In genomic region chr5:115572679-115573535, GRCm38 (mm10) we compare ENCODE assay signal across 9 mouse cellular contexts. TPM values are rescaled to one million over a fixed set of nuclear protein-coding genes. Genes with fewer than 3 reads are reported as not detected.
A peak's percentile ranks its signal among the peaks of the same experiment; 100 is the strongest.
DNase-seq lines count a peak whose midpoint lies in the region; ATAC-seq and TF ChIP-seq lines count a peak whose summit lies in the region.
"Had no signal": no experiment of that assay in that cellular context is flagged by ENCODE, and none has a peak within 500 bp of the region (broad histone marks: within the 10 kb centered on the region; RNA-seq: fewer than 3 reads in every experiment).

No protein-coding gene starts in this region.

- H3K4me1 ChIP-seq in midbrain, embryonic 16.5 days (ENCODE audit: control insufficient read depth, insufficient read depth, low read length), result peaks cover 2% of the 10 kb centered on the region; the same call in 1 of the 2 replicates
- H3K4me1 ChIP-seq in midbrain, embryonic 11.5 days (ENCODE audit: control insufficient read depth, insufficient read depth, low read length), result no peaks in the 10 kb centered on the region
- 0 out of 2 replicates have a peak, but pooled peaks cover 3% of the 10 kb centered on the region for H3K4me1 ChIP-seq in limb, embryonic 14.5 days (ENCODE audit: control insufficient read depth, insufficient read depth, low read length)
- peaks cover 7% of the 10 kb centered on the region for H3K4me1 ChIP-seq in stomach, embryonic 15.5 days

- H3K4me3 ChIP-seq in midbrain, embryonic 16.5 days (ENCODE audit: low read depth, low read length), result no peak overlapping the region
- H3K4me3 ChIP-seq in midbrain, embryonic 11.5 days (ENCODE audit: low read depth, low read length), result no peak overlapping the region
- no peak overlapping the region for H3K4me3 ChIP-seq in limb, embryonic 14.5 days (replicated peaks; ENCODE audit: low read length)
- H3K4me3 ChIP-seq in stomach, embryonic 15.5 days (replicated peaks), result no peak overlapping the region
- H3K4me3 ChIP-seq: erythroblast, embryonic 14.5 days had no signal

- no peaks in the 10 kb centered on the region for H3K27me3 ChIP-seq in midbrain, embryonic 16.5 days (ENCODE audit: control insufficient read depth, insufficient read depth, low read depth, low read length)
- H3K27me3 ChIP-seq in midbrain, embryonic 11.5 days (ENCODE audit: control insufficient read depth, insufficient read depth, low read length), result no peaks in the 10 kb centered on the region
- no peaks in the 10 kb centered on the region for H3K27me3 ChIP-seq in limb, embryonic 14.5 days (ENCODE audit: control insufficient read depth, insufficient read depth, low read length)
- no peaks in the 10 kb centered on the region for H3K27me3 ChIP-seq in stomach, embryonic 15.5 days (replicated peaks)

- no peak for TF ChIP-seq POLR2A in limb, embryonic 14.5 days (IDR thresholded peaks at IDR 0.05; ENCODE audit: borderline replicate concordance, extremely low read depth, insufficient read depth, insufficient read length)

- peak overlapping the region; percentile 45; the same call in 1 of the 2 replicates for H3K27ac ChIP-seq in midbrain, embryonic 16.5 days (ENCODE audit: low read length)
- no peak overlapping the region for H3K27ac ChIP-seq in midbrain, embryonic 11.5 days (ENCODE audit: low read depth, low read length)
- H3K27ac ChIP-seq in limb, embryonic 14.5 days (replicated peaks; ENCODE audit: low read depth, low read length), result peak overlapping the region; percentile 52
- peak overlapping the region; percentile 46 for H3K27ac ChIP-seq in stomach, embryonic 15.5 days

- H3K4me2 ChIP-seq in midbrain, embryonic 16.5 days (ENCODE audit: low read length), result no peak overlapping the region
- H3K4me2 ChIP-seq in midbrain, embryonic 11.5 days, result no peak overlapping the region
- no peak overlapping the region for H3K4me2 ChIP-seq in limb, embryonic 14.5 days (replicated peaks; ENCODE audit: low read depth, low read length, severe bottlenecking)
- no peak overlapping the region for H3K4me2 ChIP-seq in stomach, embryonic 15.5 days

- H3K9ac ChIP-seq in midbrain, embryonic 16.5 days (ENCODE audit: low read depth, low read length), result no peak overlapping the region
- no peak overlapping the region for H3K9ac ChIP-seq in midbrain, embryonic 11.5 days (ENCODE audit: low read length)
- H3K9ac ChIP-seq in limb, embryonic 14.5 days (ENCODE audit: low read depth, low read length, severe bottlenecking), result no peak overlapping the region
- H3K9ac ChIP-seq in stomach, embryonic 15.5 days, result no peak overlapping the region

- H3K36me3 ChIP-seq in midbrain, embryonic 16.5 days (ENCODE audit: control insufficient read depth, insufficient read depth, low read length), result peaks cover 20% of the 10 kb centered on the region
- peaks cover 13% of the 10 kb centered on the region for H3K36me3 ChIP-seq in midbrain, embryonic 11.5 days (ENCODE audit: control insufficient read depth, insufficient read depth, low read length)
- H3K36me3 ChIP-seq in limb, embryonic 14.5 days (ENCODE audit: control insufficient read depth, insufficient read depth, low read length), result peaks cover 69% of the 10 kb centered on the region
- peaks cover 43% of the 10 kb centered on the region for H3K36me3 ChIP-seq in stomach, embryonic 15.5 days

- peak; percentile 46 for DNase-seq in adrenal gland, adult 2 months
- DNase-seq in adrenal gland, adult 18-20 months (ENCODE audit: low spot score in 2 of 2), result no peak
- no peak for DNase-seq in midbrain, embryonic 11.5 days (ENCODE audit: low spot score, missing footprints)
- peak; percentile 50 to 53 for DNase-seq in heart, postnatal 36 days
- no peak for DNase-seq in limb, embryonic 14.5 days (ENCODE audit: low spot score)
- no peak for DNase-seq in spleen, adult 12 weeks (ENCODE audit: low spot score)

- intact Hi-C loops in heart, postnatal 36 days (cut with DNase I), result no loop called here

- 61% methylated on average over 17 of the region's 17 CpGs for WGBS in midbrain, embryonic 16.5 days
- WGBS in midbrain, embryonic 11.5 days, result 69% methylated on average over 17 of the region's 17 CpGs
- 66% methylated on average over 17 of the region's 17 CpGs for WGBS in limb, embryonic 14.5 days
- WGBS in stomach, embryonic 15.5 days, result 56% methylated on average over 17 of the region's 17 CpGs

- H3K9me3 ChIP-seq in midbrain, embryonic 16.5 days (replicated peaks; ENCODE audit: control insufficient read depth, low read length, poor library complexity, severe bottlenecking), result no peaks in the 10 kb centered on the region
- no peaks in the 10 kb centered on the region for H3K9me3 ChIP-seq in midbrain, embryonic 11.5 days (ENCODE audit: control insufficient read depth, low read length)
- no peaks in the 10 kb centered on the region for H3K9me3 ChIP-seq in limb, embryonic 14.5 days (ENCODE audit: control insufficient read depth, low read length)
- H3K9me3 ChIP-seq in stomach, embryonic 15.5 days, result no peaks in the 10 kb centered on the region

- no peak for ATAC-seq in midbrain, embryonic 16.5 days
- ATAC-seq in midbrain, embryonic 11.5 days (ENCODE audit: low FRiP score), result no peak
- ATAC-seq in limb, embryonic 14.5 days (ENCODE audit: low FRiP score, low read depth), result no peak
- no peak; the same call in 1 of the 2 replicates for ATAC-seq in stomach, embryonic 15.5 days (ENCODE audit: insufficient read depth, low FRiP score, low read depth)

RNA-seq across cellular contexts. Expression of gene Gcn1l1, which starts 7.9 kb away (rescaled TPM):
- 10 to 100 TPM; 48.6 to 51.1 TPM for total RNA-seq in adrenal gland, adult 2 months (2021)
- 41.2 and 49.4 TPM in 2 replicates for polyA plus RNA-seq in adrenal gland, adult 2 months (2012; rRNA removed)
- 10 to 100 TPM; 51.7 to 59.0 TPM for total RNA-seq in adrenal gland, adult 18-20 months (2021)
- polyA plus RNA-seq in midbrain, embryonic 16.5 days (2015; fragmentation: Nextera tagmentation; extraction: Ambion mirVana), result 45.1 and 46.7 TPM in 2 replicates
- 27.6 and 32.2 TPM in 2 replicates for polyA plus RNA-seq in midbrain, embryonic 11.5 days (2014; fragmentation: Nextera tagmentation; extraction: Ambion mirVana)
- total RNA-seq in heart, postnatal 36 days (2021), result 10 to 100 TPM; 43.1 to 49.5 TPM
- polyA plus RNA-seq in limb, embryonic 14.5 days (2012; rRNA removed), result 47.0 and 59.2 TPM in 2 replicates
- polyA plus RNA-seq in limb, embryonic 14.5 days (2014; fragmentation: Nextera tagmentation; extraction: Ambion mirVana), result 42.8 and 49.7 TPM in 2 replicates
- 34.9 and 36.4 TPM in 2 replicates for polyA plus RNA-seq in stomach, embryonic 15.5 days (2015; fragmentation: Nextera tagmentation; extraction: Ambion mirVana)

RNA-seq across cellular contexts. Expression of gene Rplp0, which starts 13.6 kb away (rescaled TPM):
- 100 to 1,000 TPM; 758 to 884 TPM for total RNA-seq in adrenal gland, adult 2 months (2021)
- polyA plus RNA-seq in adrenal gland, adult 2 months (2012; rRNA removed), result 1,163 and 1,198 TPM in 2 replicates
- 100 to 1,000 TPM; 706 to 758 TPM for total RNA-seq in adrenal gland, adult 18-20 months (2021)
- polyA plus RNA-seq in midbrain, embryonic 16.5 days (2015; fragmentation: Nextera tagmentation; extraction: Ambion mirVana), result 794 and 826 TPM in 2 replicates
- 1,161 and 1,182 TPM in 2 replicates for polyA plus RNA-seq in midbrain, embryonic 11.5 days (2014; fragmentation: Nextera tagmentation; extraction: Ambion mirVana)
- total RNA-seq in heart, postnatal 36 days (2021), result 100 to 1,000 TPM; 650 to 668 TPM
- polyA plus RNA-seq in limb, embryonic 14.5 days (2012; rRNA removed), result 3,411 and 4,152 TPM in 2 replicates
- polyA plus RNA-seq in limb, embryonic 14.5 days (2014; fragmentation: Nextera tagmentation; extraction: Ambion mirVana), result 2,030 and 2,068 TPM in 2 replicates
- 1,425 and 1,562 TPM in 2 replicates for polyA plus RNA-seq in stomach, embryonic 15.5 days (2015; fragmentation: Nextera tagmentation; extraction: Ambion mirVana)

RNA-seq across cellular contexts. Expression of gene Rab35, which starts 58.8 kb away (rescaled TPM):
- total RNA-seq in adrenal gland, adult 2 months (2021), result 10 to 100 TPM; 64.2 to 66.2 TPM
- 65.8 and 73.8 TPM in 2 replicates for polyA plus RNA-seq in adrenal gland, adult 2 months (2012; rRNA removed)
- 10 to 100 TPM; 60.6 to 64.4 TPM for total RNA-seq in adrenal gland, adult 18-20 months (2021)
- 16.5 and 18.5 TPM in 2 replicates for polyA plus RNA-seq in midbrain, embryonic 16.5 days (2015; fragmentation: Nextera tagmentation; extraction: Ambion mirVana)
- polyA plus RNA-seq in midbrain, embryonic 11.5 days (2014; fragmentation: Nextera tagmentation; extraction: Ambion mirVana), result 19.4 and 19.6 TPM in 2 replicates
- 10 to 100 TPM; 43.1 to 46.3 TPM for total RNA-seq in heart, postnatal 36 days (2021)
- polyA plus RNA-seq in limb, embryonic 14.5 days (2012; rRNA removed), result 62.6 and 65.2 TPM in 2 replicates
- 19.8 and 22.4 TPM in 2 replicates for polyA plus RNA-seq in limb, embryonic 14.5 days (2014; fragmentation: Nextera tagmentation; extraction: Ambion mirVana)
- 16.3 and 16.7 TPM in 2 replicates for polyA plus RNA-seq in stomach, embryonic 15.5 days (2015; fragmentation: Nextera tagmentation; extraction: Ambion mirVana)

Comparison
In these comparisons a context has a peak if more than half of its experiments do, and no peak if none do; other contexts are left out.
1. DNase-seq: peak in adrenal gland, adult 2 months (single experiment) and heart, postnatal 36 days (2 of 2); none in adrenal gland, adult 18-20 months (0 of 2), midbrain, embryonic 11.5 days (single experiment), limb, embryonic 14.5 days (single experiment) and spleen, adult 12 weeks (single experiment).